Mouse (Mus musculus) right cerebral cortex, postnatal 25 days (tissue): Measurements from ENCODE around the gene Kcnd2.
A peak's percentile ranks its signal among the peaks of the same experiment; 100 is the strongest.

ENCODE experiments used
- DNase-seq: peaks from one replicate; pipeline ENCODE4 v3.0.0; 2022

Gene Kcnd2

DNA sequence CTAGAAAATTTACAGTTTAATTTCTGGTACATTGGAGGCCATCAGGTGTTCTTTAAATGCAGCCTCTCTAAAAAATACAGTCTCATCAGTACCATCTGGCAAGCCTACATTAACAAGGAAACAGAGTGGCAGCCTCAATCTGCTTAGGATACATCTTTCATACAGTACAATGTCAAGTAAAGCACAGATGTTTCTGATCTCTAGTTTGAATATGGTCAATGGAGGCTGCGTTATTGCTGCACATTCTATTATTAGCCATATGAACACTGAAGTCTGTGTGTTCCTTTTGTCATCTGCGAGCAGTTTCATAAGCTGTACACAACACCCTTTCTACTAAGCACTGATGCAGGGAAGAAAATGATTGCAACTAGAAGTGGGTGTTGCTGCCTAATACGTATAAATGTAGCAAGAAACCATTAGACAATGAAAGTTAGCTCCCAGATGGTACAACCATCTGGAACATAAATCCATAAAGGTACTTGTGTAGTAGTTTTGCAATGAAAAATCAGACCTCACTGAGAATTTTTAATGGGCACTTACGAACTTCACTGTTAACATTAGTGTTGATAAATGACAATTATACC, 209.0 kb downstream of the Kcnd2 start:
- no peak for DNase-seq

DNA sequence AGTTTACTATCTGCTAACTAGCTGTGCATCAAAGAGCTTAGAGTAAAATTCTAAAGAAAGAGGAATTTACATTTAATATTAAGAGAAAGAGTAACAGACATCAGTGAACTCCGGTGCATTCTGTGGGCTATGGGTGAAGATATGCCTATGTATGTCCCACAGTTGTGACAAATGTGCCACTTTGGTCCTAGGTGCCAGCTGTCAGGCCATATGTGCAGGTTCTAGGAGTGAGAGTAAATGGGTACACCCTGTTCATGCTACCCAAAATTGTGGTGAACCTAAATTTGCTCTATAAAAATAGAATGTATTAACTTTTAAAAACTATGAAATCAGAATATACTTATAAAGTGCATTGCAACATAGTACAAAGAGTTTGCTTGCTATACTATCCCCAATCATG, 215.8 kb downstream of the Kcnd2 start:
- no peak for DNase-seq

DNA sequence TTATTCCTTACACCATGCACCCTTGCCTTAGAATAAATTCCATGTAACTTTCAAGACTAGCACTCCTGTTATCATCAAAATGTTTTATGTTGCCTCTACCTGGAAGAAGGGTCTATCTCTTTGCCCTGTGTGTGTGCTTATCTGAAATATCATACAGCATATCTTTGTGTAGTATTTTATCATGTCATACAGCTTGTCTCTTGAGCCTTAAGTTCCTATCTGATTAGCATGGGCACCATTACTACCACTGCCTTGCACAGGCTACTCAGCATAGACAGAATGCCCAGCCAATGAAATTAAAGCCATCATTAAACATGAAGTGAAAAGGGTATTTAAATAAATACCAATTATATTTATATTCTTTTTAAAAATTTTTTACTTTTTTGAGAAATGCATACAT, 249.4 kb downstream of the Kcnd2 start:
- DNase-seq, result no peak

DNA sequence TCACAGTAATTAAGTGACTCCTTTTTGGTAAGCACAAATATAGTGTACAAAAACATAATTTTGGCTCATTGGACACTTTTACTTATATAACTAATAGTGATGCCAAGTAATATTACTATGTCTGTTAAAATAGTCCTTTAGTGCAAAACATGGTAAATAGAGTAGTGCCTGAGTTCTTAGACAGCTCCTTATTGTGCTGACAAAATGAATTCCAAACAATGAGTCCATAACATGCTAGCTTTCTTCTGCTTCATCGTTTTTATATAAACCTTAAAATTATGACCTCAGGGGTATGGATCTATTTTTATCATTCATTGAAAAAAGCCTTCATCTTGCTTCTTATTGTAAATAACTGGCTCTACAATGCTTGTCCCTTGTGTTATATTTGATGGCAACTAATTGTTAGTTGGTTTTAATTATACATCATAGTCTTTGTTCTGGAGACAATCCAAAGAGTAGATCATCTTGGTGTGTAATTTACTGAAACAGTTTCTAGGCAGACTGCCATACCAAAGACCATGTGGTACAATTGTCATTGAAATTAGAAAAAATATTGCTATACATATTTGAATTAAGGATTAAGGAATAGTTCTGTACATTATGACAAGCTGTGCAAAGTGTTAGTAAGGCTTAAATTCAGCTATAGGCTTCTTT, 256.7 kb downstream of the Kcnd2 start:
- no peak for DNase-seq

DNA sequence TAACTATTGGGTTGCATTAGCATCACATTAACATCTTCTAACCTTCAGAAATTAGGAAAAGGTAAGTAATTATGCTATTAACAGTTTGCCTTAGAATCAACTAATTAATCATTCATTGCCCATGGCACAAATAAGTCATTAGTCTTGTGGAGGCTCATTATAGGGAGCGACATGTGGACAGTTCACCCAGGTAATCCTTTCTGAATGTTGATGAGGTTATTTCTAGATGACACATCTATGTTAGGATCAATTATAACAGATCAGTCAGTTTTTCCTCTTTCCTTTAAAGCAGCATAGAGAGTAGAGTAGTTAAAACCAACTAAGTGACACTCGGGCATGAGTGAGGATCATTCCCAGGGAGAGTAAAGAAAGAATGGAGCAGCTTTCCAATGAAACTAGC, 267.4 kb downstream of the Kcnd2 start:
- DNase-seq, result no peak

DNA sequence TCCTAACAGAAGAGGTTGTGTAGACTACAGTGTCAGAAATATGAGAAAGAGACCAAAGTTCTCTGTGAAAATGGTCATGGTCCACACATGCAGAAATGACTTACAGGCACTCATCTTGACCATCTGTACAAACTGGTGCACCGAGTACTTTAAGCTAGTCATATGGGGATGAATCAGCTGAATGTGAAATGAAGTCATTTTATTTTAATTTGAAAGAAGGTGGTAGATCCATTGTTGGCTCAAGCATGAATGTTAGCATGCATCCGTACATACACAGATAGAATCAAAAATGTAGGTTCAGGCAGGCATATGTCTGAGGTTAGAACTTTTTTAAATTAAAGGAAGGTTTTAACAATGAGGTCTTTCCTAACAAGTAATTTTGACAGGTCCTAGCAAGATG, 273.2 kb downstream of the Kcnd2 start:
- DNase-seq, result no peak

DNA sequence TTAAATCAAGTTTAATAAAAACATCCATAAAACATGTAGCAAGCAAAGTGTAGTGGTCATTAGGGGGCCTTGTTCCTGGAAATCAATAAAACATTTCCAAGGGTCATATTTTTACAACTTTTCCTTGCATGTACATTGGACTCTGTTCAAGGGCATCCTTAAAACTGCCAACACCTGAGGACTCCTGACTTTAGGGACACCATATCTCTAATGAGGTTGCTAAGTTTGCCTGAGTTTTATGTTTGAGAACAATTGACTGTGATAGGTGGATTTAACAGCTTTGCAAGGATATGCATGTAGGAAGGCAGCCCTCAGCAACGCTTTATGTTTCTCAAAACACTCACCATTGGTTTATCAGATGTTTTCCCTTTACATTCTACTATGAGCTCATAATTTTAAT, 287.6 kb downstream of the Kcnd2 start:
- no peak for DNase-seq

DNA sequence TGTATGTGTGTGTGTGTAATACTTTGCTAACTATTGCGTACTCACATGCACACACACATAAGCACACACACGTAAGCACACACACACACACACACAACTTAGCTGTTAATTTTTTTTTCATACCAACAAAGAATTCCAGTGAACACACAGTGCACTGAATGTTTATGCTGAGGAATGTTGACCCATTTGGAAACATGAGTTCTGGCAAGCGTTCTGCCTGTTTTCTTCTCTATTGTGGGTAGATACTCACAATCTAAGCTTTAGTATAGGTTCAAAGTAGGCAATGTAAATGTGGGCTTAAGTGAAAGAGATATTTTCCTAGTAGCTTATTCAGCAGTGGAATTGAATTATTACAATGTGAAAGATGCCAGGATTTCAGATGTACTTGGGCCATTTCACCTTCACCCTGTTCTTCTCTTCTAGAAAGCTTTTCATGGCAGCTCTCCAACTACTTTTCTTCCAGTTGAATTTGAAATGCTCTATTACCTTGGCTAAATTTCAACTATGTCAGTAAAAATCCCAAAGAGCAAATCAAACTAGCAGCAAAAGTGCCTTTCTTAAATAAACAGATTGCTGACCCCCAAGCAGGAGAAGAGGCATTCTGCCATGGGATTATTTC, 295.4 kb downstream of the Kcnd2 start:
- DNase-seq, result no peak

DNA sequence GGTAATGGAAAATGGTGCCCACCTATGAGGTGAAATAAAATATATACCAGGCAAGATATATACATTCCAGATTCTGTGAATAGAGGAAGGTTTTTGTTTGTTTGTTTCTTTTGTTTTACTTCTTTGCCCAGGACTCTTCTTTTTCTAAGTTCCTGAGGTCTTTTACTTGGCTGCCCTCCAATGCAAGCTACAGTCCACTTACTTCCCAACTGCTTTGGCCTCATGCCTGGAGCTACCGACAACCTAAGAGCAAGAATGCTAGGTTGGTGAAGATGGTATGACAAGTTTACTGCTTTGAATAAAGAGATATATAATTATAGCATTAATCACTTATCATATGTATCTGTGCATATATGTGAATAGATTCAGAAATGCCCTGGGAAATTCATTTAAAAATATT, 305.0 kb downstream of the Kcnd2 start:
- DNase-seq, result no peak

DNA sequence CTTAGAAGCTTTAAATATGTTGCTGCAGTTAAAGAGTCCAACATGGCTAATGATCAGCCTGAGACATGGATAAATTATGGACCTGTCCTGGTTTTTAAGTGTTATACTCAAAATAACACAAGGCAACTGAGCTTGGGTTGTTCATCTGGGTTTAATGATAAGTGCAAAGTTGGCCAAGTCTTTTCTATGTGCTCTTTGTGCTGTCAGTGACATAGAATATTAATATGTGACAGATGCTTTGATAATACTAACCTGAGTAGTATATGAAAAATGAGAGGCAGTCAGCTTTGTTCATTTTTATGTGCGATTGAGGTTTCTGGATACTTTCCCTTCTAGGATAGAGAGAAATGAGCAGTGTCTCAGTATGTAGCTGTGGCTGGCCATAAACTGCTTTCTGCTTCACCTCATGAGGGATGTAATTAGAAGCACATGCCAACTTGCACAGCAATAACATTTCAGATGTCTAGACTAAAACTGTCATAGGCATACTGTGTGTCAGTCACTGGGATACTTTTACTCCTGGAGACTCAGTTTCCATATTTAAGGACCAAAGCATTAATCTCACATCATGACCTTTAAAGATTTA, 312.3 kb downstream of the Kcnd2 start:
- DNase-seq, result no peak

DNA sequence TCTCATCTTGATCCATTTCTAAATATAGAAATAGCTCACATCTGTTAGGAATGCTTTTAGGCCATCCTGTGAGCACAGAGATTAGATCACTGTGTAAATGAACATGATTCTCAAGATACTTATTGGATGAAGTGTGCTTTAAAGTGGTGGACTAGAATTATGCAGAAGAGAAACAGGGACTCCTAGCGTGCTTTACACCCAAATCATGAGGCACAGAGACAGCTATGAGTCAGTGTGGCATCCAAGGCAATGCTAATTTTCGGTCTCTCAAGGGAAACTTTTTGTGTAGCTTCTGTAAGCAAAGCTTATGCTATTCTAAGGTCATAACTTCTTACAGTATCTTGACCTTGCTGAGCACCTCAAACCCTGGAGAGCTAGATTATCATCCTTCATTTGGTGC, 318.7 kb downstream of the Kcnd2 start:
- peak; percentile 7 for DNase-seq

DNA sequence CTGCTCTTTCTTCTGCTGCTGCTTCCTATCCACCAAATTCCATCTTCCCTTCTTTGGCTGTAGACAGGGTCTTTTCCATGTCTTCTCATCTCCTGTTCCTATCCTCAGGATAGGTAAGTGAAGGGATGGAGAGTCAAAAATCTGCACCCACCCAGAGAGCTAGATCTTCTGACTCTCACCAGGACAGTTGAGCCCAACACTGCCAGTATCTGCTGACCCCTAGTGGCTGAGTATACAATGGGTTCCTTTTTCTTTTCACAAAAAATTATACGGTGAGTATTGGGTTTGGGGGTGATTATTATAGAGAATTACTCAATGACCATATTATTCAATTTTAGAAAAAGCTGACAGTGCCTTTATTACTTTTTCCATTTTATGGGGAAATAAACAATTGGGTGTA, 319.5 kb downstream of the Kcnd2 start:
- DNase-seq, result no peak

DNA sequence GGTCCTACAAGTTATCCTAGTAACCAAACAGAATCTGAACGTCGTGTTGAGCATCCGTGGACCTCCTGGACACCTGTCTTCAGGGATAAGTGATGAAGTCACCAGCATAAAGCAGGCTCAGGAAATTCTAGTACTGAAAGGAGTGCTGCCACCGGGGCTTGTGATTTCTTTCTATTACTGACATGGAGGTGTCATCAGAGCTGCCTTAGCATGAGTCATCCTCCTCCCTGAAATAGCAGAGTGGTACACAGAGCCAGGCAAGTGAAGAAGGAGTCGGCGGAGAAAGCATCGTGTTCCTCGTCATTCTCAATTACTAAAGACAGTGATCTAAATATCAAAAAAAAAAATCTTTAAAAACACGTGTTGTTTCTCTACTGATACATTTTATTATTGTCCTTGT, 336.2 kb downstream of the Kcnd2 start:
- peak; percentile 38 for DNase-seq

DNA sequence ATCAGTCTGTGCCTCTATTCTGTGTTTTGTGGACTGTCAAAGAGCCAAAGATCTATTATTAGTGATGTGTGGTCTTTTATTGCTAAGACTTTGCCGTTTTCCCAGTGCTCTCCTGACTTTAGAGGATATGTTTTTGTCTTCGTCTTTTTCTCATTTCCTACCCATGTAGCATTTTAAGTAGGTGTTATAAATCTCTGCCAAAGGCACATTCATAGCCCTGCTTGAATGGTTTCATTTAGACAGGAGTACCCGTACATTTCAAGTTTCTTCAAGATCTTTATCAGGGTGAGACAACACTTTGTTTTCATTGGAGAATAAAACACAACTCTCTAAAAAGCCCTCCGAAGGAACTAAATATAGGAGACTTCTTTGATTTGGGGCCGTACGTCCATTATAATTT, 355.7 kb downstream of the Kcnd2 start:
- DNase-seq, result no peak

DNA sequence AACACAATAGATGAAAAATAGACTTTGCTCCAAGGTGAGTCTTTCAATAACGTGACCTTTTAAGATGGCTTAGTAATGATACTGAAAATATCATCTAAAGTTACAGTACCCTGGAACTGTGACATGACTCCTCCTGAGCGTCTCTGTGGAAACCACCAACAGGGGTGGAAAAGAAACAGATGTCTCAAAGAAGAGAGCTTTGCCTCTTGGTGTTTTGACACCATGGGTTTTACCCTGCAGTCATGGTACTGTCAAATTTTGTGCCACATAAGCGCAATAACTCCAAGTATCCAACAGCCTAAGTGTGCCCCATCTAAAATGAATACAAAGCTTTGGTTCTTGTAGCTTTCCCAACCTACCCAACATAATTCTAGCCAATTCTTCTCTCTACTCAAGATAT, 374.9 kb downstream of the Kcnd2 start:
- DNase-seq, result no peak

DNA sequence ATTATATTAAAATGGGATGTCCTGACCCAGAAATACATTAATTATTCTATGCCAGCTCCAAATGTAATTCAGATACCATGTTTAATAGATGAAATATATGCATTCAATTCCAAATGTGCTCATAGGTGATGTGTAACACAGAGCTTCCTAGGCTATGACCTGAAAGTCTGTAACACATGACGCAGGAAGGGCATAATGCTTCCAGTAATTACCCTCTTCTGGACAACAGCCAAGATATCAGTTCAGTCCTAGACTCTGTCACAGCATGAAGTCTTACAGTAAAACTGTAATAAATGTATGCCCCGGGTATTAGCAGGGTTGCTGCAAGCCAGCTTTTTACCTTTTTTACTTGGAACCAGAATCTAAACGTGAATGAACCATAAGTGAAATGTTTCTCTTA, 382.1 kb downstream of the Kcnd2 start:
- no peak for DNase-seq

DNA sequence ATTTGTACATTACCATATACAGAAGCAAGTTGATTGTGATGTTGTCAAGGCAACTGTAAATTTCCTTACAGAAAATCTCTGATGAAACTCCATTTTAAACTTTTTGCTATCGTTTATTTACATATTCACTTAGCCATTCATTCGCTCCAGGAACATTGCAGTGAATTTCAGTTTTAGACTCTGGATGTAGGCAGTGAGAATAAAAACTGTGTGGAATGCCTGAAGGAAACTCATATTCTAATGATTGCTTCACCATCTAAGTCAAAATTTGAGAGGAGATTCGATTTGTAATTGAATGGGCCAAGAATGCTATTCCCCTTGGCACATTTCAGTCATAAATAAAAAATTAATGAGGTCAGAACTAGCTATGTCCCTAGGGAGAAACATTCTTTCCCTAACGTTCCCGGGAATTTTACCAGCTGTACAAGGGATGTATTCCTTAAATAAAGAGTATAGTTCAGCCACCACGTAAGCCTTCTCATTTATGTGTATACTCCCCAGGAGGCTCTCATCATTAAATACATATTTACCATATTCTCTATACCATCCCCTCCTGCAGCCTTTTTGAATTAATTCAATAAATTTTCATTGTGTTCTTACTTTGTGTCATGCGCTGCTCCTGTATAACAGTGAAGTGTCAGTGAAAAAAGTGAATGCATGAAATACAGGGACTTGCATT, 394.2 kb downstream of the Kcnd2 start:
- DNase-seq, result no peak

DNA sequence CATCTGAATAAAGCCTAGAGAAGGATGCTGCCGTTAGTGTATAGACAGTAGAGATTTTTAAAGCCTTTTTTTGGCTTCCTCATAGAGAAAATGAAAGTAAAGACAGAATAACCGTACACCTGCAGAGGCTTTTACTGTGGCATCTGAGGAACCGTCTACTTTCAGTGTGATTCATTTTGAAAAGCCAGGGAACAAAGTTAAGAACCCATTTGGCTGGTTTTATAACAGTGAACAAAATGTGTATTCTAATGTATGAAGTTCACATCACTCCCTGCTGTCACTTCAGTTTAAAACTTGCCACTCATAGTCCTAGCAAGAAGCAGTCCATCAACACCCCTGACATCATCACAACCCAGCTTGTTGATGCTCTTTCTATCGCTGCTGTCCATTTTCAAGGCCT, 414.7 kb downstream of the Kcnd2 start:
- DNase-seq, result no peak

DNA sequence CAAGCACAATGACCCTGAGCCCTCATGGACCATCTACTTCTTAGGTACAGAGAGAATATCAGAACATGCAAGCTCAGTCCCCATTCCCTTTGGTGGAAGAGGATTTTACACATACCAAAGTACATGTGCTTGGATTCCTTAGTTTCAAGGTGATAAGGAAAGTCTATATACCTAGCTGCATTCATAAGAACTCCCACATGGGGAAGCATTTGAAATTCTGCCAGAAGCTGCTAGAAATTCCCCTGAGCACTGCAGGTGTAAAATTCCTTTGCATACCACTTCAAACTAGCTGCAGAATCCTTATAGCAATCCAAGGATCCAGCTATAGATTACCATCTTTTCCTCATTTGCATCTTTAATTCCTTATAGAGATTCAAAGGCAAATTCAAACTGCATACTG, 440.4 kb downstream of the Kcnd2 start:
- no peak for DNase-seq

DNA sequence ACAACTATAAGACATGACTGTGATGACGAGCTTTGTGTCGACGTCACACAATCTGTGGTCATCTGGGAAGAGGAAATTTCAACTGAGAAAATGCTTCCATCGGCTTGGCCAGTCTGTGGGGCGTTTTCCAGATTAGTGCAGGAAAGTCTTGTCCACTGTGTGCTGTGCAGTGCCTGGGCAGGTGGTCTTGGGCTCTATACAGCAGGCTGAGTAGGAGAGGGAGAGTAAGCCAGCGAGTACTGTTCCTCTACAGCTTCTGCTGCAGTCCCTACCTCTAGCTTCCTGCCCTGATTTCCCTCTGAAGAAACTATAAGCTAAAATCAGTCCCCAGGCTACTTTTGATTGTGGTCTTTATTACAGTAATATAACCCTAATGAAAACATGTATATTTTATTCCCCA, 448.8 kb downstream of the Kcnd2 start:
- no peak for DNase-seq

DNA sequence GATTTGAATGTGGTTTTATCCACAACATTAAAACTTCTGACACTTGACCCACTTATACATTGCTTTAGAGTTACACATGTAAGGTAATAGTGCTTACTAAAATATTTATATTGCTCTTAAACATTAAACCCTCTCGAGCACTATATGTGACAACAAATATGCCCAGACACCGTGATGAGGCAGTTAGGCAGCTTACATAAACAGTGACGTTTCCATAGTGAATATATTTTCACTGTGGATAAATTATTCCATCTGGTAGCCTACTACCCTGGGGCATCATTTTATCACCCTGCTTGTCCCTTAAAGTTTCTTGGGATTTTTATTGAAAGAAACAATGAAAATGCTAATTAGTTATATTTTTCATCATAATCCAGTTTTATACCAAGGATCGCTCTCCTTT, 449.3 kb downstream of the Kcnd2 start:
- no peak for DNase-seq

DNA sequence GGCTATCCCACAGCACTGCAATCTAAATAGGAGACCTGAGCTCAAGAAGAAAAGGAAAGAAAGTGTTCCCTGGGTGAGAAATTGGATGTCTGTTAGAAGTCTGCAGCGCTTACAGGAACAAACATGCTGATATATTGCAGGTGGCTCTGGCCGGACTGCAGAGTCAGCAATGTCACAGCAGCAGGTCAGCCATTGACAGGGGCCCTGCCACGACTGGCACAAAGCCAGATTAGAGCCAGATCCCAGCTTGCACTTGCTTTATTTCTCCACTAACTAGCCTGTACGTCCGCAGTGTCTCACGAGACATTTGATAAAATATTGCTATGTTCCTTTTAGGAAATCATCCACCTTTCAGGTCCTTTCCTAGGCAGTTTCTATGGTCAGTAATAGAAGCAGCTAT, 468.9 kb downstream of the Kcnd2 start:
- DNase-seq, result no peak

DNA sequence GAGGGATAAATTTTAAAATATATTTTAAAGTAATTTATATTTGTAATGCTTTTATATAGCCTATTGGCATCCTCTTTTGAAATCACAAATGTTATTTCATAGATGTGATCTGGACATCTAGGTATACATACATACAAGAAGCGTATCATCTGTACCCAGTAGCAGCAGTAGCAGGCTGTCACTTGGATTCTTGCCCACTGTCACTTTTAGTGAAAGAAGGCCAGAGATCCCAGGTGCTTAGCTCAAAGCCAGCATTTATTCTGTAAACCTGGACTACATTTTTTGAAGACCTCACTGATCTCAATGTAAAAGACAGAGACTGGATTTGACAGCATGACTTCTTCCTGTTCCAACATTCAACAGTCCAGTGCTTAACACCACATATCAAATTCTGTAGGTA, 471.1 kb downstream of the Kcnd2 start:
- DNase-seq, result no peak

DNA sequence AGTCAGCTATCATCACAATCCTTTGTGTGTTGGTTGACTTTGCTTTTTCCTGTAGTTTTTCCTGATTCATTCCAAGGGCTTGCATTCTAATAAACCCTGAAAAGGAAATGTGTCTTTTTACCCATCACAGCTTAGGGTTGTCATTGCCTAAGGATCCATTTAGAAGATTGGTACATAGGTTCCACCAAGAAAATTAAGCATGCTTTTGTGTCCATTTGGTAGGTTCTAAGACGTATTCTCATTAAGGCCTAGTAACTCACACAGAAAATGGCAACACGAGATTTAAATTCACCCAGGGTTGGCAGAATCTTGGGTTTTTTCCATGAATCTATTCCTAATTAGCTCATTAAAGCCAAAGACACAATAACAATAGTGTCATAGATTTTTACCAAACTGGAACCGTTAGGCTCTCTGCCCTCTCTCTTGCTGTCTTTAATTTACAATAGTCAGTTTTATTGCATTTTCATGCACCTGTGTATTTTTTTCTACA, 477.6 kb downstream of the Kcnd2 start:
- DNase-seq, result no peak
